Mouse (Mus musculus) CD8-positive naive resting alpha-beta T cell, adult 2 months (primary cell): ENCODE data around the gene Ercc2.
A peak's percentile ranks its signal among the peaks of the same experiment; 100 is the strongest.

Source experiments
- DNase-seq, 2 experiments: peaks; one replicate each; pipeline ENCODE4 v3.0.0; 2022; ENCODE audit warnings: low read depth in 2 of 2, low spot score in 2 of 2

Ercc2 gene

GRCm38 (mm10) chr7:19381377-19382165 lies at the start of gene Ercc2:
Gene Ercc2, plus strand, starts transcription at chr7:19382010.
- DNase-seq = peak; percentile 97 to 98

GRCm38 (mm10) chr7:19332709-19333352 lies 49.0 kb upstream of the Ercc2 start:
- peak in 1 of 2 experiments; percentile 53 for DNase-seq

- no peak for DNase-seq
Measured at GRCm38 (mm10) chr7:19335583-19335982, 46.2 kb upstream of the Ercc2 start.

GRCm38 (mm10) chr7:19337122-19337521 lies 44.7 kb upstream of the Ercc2 start:
- no peak for DNase-seq

GRCm38 (mm10) chr7:19338060-19338459 lies 43.8 kb upstream of the Ercc2 start:
- DNase-seq = no peak

- no peak for DNase-seq
Measured at GRCm38 (mm10) chr7:19338596-19338995, 43.2 kb upstream of the Ercc2 start.

- DNase-seq = no peak
Measured at GRCm38 (mm10) chr7:19341250-19341649, 40.6 kb upstream of the Ercc2 start.

GRCm38 (mm10) chr7:19341761-19342409 lies 39.9 kb upstream of the Ercc2 start:
- no peak for DNase-seq

GRCm38 (mm10) chr7:19342481-19343027 lies 39.3 kb upstream of the Ercc2 start:
- DNase-seq = peak; percentile 74 to 78

GRCm38 (mm10) chr7:19343210-19343808 lies 38.5 kb upstream of the Ercc2 start:
- peak; percentile 54 to 72 for DNase-seq

GRCm38 (mm10) chr7:19344237-19344847 lies 37.5 kb upstream of the Ercc2 start, which contains the start of gene Ercc1:
Gene Ercc1, plus strand, starts transcription at chr7:19344778.
- DNase-seq = no peak

GRCm38 (mm10) chr7:19344938-19345471 lies 36.8 kb upstream of the Ercc2 start:
- peak; percentile 91 to 94 for DNase-seq

- DNase-seq = no peak
Measured at GRCm38 (mm10) chr7:19349188-19349915, 32.5 kb upstream of the Ercc2 start.

- DNase-seq = no peak
Measured at GRCm38 (mm10) chr7:19350221-19350620, 31.6 kb upstream of the Ercc2 start.

GRCm38 (mm10) chr7:19354991-19355390 lies 26.8 kb upstream of the Ercc2 start:
- no peak for DNase-seq

- DNase-seq = no peak
Measured at GRCm38 (mm10) chr7:19356311-19356710, 25.5 kb upstream of the Ercc2 start.

- no peak for DNase-seq
Measured at GRCm38 (mm10) chr7:19357381-19358375, 24.1 kb upstream of the Ercc2 start.

- no peak for DNase-seq
Measured at GRCm38 (mm10) chr7:19358634-19359033, 23.2 kb upstream of the Ercc2 start.
